Mouse (Mus musculus) lung, adult 2 months (tissue): ENCODE results near the gene Kdm1b. TPM values are rescaled to one million over a fixed set of nuclear protein-coding genes. Genes with fewer than 3 reads are reported as not detected.

Experiments
- DNase-seq: peaks from one replicate; pipeline ENCODE4 v3.0.0; 2022
- H3K4me1 ChIP-seq: fragments of 200-500 bp; 2 replicates; pipeline ENCODE4 v1.6.1; 2011; ENCODE audit warnings: low read length; ENCODE audit not compliant: control insufficient read depth, insufficient read depth
- H3K4me3 ChIP-seq: fragments of 200-500 bp; replicated peaks from 2 replicates; pipeline ENCODE3; 2011; ENCODE audit warnings: low read depth, mild to moderate bottlenecking, control low read depth, low read length; ENCODE audit errors: extremely low read depth
- CTCF ChIP-seq: fragments of 200-500 bp; IDR thresholded peaks from 2 replicates; pipeline ENCODE4 v1.5.1; 2011; ENCODE audit warnings: mild to moderate bottlenecking, low read length, control low read depth; ENCODE audit not compliant: insufficient read depth
- POLR2A ChIP-seq: fragments of 200-500 bp; IDR thresholded peaks from 2 replicates; pipeline ENCODE4 v1.6.1; 2011; ENCODE audit warnings: low read depth, mild to moderate bottlenecking, control low read depth, low read length, borderline replicate concordance; ENCODE audit errors: extremely low read depth
- WGBS: fragments of 180-500 bp; shearing (Covaris S2); methylation state at CpG from one replicate; pipeline ENCODE4 v1.1.7; 2018; 5-methylcytosine and 5-hydroxymethylcytosine counted together
- polyA plus RNA-seq: library from polyadenylated mRNA; depleted of rRNA; stranded (reverse); fragments of >200 nt; gene quantifications from 2 replicates; pipeline ENCODE4 v1.2.3, GENCODE M21; 2012

The Kdm1b gene
- polyA plus RNA-seq, 1 experiment, result 9.7 TPM

DNA sequence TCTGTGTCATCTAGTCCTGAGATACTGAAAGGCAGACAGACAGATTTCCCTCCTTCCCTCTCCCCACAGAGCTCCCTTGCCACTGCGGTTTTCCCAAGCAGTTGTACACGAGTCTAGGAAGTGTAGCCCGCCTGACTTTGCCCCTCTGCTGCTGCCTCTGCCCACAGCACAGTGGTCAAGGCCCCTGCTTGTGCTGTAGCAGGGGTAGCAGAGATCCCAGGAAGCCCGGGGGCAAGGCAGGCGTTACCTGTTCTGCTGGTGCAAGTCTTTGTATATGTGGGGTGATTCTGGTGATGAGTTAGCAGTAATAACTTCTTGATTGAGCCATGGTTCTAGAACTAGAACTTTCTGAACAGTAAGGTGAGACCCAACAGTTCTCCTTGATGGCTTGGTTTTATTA, 32.9 kb downstream of the Kdm1b start:
- TF ChIP-seq POLR2A (no peak), CTCF (no peak)
- DNase-seq, result no peak
- 80% methylated on average over 5 of the region's 5 CpGs for WGBS
- Histone ChIP-seq H3K4me3 (no peak overlapping the region), H3K4me1 (no peaks in the 10 kb centered on the region)

DNA sequence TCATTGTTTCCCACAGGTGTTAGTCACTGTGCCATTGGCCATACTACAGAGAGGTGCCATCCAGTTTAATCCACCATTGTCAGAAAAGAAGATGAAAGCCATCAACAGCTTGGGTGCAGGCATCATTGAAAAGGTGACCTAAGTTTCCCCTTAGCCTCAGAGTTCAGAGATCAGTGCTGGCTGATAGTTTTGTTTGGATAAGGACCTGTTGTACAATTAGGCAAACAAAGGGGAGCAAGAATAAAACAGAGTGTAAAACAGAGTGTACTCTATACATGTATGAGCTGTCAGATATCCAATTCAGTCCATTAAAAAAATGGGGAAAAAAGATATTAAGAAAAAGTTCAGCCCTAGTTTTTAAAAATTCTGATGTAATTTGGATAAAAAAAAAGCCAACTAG, 34.1 kb downstream of the Kdm1b start:
- no peak for DNase-seq
- H3K4me1 ChIP-seq, result no peaks in the 10 kb centered on the region
- no peak for TF ChIP-seq POLR2A
- no peak for TF ChIP-seq CTCF
- H3K4me3 ChIP-seq, result no peak overlapping the region

DNA sequence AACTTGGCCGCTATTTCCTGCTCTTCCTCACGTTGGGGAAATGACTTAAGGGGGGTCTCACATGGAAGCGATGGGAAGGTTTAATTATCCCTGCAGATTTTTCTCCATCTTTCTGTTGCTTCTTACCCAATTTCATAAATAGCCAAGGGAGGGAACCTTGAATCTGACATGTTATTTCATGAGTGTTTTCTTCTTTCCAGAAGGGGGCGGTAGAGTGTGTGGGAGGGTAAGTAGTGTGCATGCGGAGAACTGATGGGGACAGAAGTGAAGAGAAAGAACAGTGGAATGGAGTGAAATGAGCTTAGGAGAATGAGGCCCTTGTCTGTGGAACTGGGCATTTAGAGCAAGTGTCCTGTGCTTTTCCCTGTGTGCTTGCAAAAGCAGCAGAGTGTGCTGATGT, 35.5 kb downstream of the Kdm1b start:
- no peak for TF ChIP-seq CTCF
- TF ChIP-seq POLR2A, result no peak
- Histone ChIP-seq H3K4me3 (no peak overlapping the region), H3K4me1 (no peaks in the 10 kb centered on the region)
- 77% methylated on average over 5 of the region's 5 CpGs for WGBS
- DNase-seq, result no peak

DNA sequence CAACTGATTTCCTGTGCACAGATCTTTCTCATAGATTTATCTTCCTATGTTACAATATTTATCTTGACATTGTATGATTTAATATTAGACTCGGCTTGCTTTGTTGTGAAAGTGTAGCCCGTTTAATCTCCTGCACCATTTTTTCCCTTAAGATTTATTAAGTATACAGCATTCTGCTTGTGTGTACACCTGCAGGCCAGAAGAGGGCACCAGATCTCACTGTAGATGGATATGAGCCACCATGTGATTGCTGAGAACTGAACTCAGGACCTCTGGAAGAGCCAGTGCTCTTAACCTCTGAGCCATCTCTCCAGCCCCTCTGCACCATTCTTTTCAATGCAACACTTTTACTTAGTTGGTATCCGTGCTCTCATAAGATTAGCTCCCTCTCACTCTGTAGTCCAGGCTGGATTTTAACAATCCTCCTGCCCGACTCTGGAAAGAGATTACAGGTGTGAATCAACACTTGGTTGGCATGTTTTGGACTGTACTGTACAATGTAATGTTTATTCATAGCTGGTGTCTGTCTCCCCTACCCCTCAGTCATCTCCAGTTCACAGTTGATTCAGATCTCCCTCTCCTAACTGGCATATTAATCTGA, 37.7 kb downstream of the Kdm1b start:
- Histone ChIP-seq H3K4me3 (no peak overlapping the region), H3K4me1 (no peaks in the 10 kb centered on the region)
- DNase-seq, result no peak
- WGBS, result 88% methylated on average over 4 of the region's 4 CpGs
- no peak for TF ChIP-seq CTCF
- no peak for TF ChIP-seq POLR2A

DNA sequence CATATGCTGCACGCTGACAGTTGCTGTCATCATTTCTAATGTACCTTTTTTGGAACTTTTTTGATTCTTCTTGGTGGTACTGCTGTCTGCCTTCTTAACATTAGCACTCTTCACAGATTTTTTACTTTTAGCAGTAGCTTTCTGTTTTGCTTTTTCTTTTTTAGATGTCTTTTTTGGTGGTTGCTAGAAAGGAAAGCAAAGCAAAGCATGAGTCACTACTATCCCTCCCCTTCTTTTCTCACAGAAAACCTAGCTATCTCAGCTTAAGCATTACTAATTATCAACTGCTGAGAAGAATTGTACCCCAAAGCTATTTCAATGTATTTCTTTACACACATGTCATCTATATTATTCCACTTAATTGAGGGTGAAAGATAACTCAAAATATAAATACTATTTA, 45.1 kb downstream of the Kdm1b start:
- 94% methylated on average over 1 of the region's 1 CpGs for WGBS
- TF ChIP-seq POLR2A (no peak), CTCF (no peak)
- DNase-seq, result no peak

DNA sequence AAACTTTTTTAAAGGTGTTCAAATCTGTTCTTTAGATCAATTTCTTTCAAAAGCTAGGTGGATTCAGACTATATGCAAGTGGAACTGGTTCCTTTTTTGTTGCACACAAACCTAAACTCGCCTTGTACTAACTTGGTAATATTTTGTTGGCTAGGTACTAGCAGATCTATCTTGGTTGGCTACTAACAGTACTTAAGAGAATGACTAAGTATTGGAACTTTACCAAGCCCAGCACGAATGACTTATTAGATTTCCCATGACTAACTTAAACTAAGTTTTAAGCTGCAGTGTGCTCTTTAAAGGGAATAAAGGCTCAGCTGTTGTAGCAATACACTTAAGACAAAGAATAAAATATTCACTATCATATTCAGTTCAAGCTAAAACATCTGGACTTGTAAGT, 46.0 kb downstream of the Kdm1b start:
- WGBS, result 61% methylated on average over 2 of the region's 2 CpGs
- TF ChIP-seq POLR2A (no peak), CTCF (no peak)
- H3K4me1 ChIP-seq, result no peaks in the 10 kb centered on the region

More for the DNA sequence above, 45.1 kb downstream of the Kdm1b start:
- no peak overlapping the region for H3K4me3 ChIP-seq
- H3K4me1 ChIP-seq, result no peaks in the 10 kb centered on the region

DNA sequence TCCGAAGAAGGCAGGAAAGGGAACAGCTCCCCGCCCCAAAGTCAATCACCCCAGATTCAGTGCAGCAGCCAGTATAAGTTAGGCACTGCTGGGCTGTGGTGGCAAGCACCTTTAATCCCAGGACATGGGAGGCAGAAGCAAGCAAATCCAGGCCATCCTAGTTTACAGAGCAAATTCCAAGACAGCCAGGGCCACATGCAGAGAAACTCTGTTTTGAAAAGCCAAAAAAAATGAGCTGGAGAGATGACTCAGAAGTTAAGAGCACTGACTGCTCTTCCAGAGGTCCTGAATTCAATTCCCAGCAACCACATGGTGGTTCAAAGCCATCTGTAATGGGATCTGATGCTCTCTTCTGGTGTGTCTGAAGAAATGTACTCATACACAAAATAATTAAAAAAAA, 50.5 kb downstream of the Kdm1b start:
- no peaks in the 10 kb centered on the region for H3K4me1 ChIP-seq
- TF ChIP-seq POLR2A (no peak), CTCF (no peak)
- H3K4me3 ChIP-seq, result no peak overlapping the region
- no peak for DNase-seq
- 81% methylated on average over 2 of the region's 2 CpGs for WGBS

More for the DNA sequence above, 46.0 kb downstream of the Kdm1b start:
- DNase-seq, result no peak
- H3K4me3 ChIP-seq, result no peak overlapping the region

DNA sequence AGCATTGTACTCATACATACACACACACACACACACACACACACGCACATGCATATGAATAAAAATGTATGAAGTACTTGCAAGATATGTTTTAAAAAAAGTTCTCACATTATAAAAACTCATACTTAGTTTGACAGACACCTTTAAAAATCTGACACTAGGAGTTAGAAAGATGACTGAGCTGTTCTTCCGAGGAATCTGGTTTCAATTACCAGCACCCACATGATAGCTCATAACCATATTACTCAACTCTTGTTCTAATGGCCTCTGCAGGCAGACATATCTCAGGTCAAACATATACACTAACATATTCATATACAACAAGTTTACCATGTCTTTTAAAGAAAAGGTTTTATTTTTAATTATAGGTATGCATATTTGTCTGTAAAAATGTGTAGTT, 53.3 kb downstream of the Kdm1b start:
- 83% methylated on average over 2 of the region's 2 CpGs for WGBS
- no peak for DNase-seq
- H3K4me3 ChIP-seq, result no peak overlapping the region
- no peak for TF ChIP-seq CTCF
- no peak for TF ChIP-seq POLR2A
- H3K4me1 ChIP-seq, result no peaks in the 10 kb centered on the region

DNA sequence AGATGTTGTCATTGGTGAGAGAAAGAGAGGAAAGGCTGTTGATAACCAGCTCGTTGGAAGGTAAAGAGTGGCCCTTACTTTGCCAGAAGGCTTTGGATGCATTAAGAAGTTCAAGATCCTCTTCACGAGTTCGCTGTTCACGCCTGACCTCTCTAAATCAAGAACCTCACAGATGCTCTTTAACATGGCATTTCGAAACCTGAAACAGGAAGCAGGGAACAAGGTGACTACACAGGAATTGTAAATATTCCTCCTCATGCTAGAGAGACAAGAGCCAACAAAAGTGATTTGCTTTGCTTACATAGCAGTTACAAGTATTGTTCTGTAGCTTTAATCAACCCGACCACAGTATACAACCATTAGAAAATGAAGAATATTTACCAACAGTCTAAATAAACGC, 56.0 kb downstream of the Kdm1b start:
- peaks cover 1% of the 10 kb centered on the region; the same call in 1 of the 2 replicates for H3K4me1 ChIP-seq
- TF ChIP-seq POLR2A (no peak), CTCF (no peak)
- no peak overlapping the region for H3K4me3 ChIP-seq
- WGBS, result 56% methylated on average over 7 of the region's 7 CpGs
- no peak for DNase-seq

DNA sequence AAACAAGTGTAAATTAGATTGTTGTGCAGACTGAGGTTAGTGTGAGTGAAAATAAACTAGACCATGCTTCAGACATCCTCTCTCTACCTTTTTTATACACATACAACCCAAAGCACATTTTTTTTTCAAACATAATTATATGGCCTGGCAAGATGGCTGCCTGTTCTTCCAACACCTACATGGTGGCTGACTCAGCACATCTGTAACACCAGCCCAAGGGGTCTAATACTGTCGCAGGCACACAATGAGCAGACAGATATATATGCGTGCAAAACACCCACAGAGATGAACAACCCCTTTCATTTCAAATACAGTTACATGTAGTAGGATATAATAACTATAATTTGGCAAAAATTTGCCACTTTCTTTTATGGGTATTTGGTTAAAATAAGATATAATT, 57.3 kb downstream of the Kdm1b start:
- Histone ChIP-seq H3K4me1 (peaks cover 4% of the 10 kb centered on the region; the same call in 1 of the 2 replicates), H3K4me3 (no peak overlapping the region)
- no peak for DNase-seq
- WGBS, result 91% methylated on average over 2 of the region's 2 CpGs
- TF ChIP-seq POLR2A (no peak), CTCF (no peak)

DNA sequence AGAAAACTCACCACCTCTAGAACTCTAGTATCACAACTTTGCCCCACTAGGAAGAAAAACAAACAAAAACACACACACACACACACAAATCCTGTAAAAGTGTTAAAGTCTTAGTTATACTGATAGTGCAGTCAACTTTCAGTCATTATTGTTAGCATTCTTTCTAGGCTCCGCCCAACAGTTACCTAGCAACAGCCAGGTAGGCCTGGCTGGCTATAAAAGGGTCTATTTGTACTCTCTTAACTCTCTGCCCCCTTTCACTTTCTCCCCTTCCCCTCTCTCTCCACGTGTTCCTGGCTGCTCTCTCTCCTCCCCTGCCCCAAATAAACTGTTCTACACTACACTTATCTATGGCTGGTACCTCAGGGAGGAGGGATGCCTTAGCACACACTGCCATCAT, 60.8 kb downstream of the Kdm1b start:
- 28% methylated on average over 2 of the region's 2 CpGs for WGBS
- Histone ChIP-seq H3K4me1 (peaks cover 4% of the 10 kb centered on the region; the same call in 1 of the 2 replicates), H3K4me3 (no peak overlapping the region)
- TF ChIP-seq POLR2A, result no peak
- no peak for TF ChIP-seq CTCF
- DNase-seq, result no peak
